Comparison of ENCODE assay signal across 8 mouse cellular contexts in the genomic region with DNA sequence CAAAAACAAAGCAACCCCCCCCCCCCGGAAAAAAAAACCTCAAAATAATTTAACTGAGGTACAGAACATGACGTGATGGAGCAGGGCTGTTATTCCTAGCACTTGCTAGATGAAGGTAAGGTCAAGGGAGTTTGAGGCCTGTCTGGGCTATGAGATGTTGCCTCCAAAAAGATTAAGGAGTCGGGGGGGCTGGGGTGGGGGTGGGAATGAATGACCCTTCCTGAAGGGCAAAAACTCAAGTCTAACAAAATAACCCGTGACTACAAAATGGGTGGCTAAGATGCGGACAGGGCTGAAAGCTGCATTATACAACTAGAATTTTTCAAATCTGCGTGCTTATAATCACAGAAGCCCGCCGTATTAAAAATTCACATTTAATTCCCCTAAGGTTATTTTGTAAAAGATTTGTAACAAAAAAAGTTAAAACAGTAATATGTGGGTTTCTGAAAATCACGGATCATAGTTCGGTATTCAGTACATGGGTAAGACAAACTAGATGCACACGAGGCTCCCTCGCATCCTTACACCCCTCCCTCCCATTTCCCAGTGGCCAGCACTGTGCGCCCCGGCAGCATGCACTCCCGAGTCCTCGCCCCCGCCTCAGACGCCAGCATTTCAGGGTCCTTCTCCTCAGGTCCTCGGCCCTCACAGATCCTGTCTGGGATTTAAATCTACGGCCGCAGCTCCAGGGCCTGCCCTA. TPM values are rescaled to one million over a fixed set of nuclear protein-coding genes. Genes with fewer than 3 reads are reported as not detected.
DNase-seq lines count a peak whose midpoint lies in the region; TF ChIP-seq lines count a peak whose summit lies in the region.

No protein-coding gene starts in this region.

- H3K27ac ChIP-seq in liver, adult 2 months (replicated peaks; ENCODE audit: insufficient read depth, low read depth, low read length): peak overlapping the region; percentile 56

- H3K79me2 ChIP-seq in liver, adult 2 months (ENCODE audit: control insufficient read depth, insufficient read depth, low read length): no peaks in the 10 kb centered on the region; the same call in 1 of the 2 replicates

- DNase-seq in liver, adult 2 months (ENCODE audit: extremely low read depth, low read depth, low spot score): no peak
- no peak for DNase-seq in liver
- peak; percentile 16 for DNase-seq in brain, adult 2 months (ENCODE audit: low read depth, low spot score)
- peak; percentile 55 for DNase-seq in induced T-regulatory cell, adult 2 months (ENCODE audit: low read depth)
- DNase-seq in naive thymus-derived CD4-positive, alpha-beta T cell, adult 2 months (ENCODE audit: low read depth): peak; percentile 33
- DNase-seq in adrenal gland, postnatal 14 days: no peak
- no peak for DNase-seq in thymus, postnatal 36 days
- DNase-seq in kidney, postnatal 25 days: no peak

- peaks cover 8% of the 10 kb centered on the region for H3K36me3 ChIP-seq in liver, adult 2 months (ENCODE audit: control insufficient read depth, insufficient read depth, low read length)

- H3K4me3 ChIP-seq in liver, adult 2 months (ENCODE audit: insufficient read depth, low read depth, low read length): peak overlapping the region; percentile 87

- TF ChIP-seq CTCF in liver, adult 2 months (IDR thresholded peaks at IDR 0.05; ENCODE audit: low read depth, low read length): no peak

- H3K4me1 ChIP-seq in liver, adult 2 months (ENCODE audit: control insufficient read depth, insufficient read depth, low read length): peaks cover 5% of the 10 kb centered on the region; the same call in 1 of the 2 replicates

- no peaks in the 10 kb centered on the region for H3K27me3 ChIP-seq in liver, adult 2 months (ENCODE audit: control insufficient read depth, insufficient read depth, low read length)

- H3K9ac ChIP-seq in liver, adult 2 months (ENCODE audit: low read depth, low read length): peak overlapping the region; percentile 87

- no peak for TF ChIP-seq POLR2A in liver, adult 2 months (IDR thresholded peaks at IDR 0.05; ENCODE audit: extremely low read depth, insufficient read depth, low read length)

- 4% methylated on average over 21 of the region's 21 CpGs for WGBS in liver, adult 2 months

RNA-seq across cellular contexts. Expression of gene Fkbp3, which starts 0.7 kb away (rescaled TPM):
- total RNA-seq in liver, adult 2 months (2014; rRNA removed): 30.6 and 41.1 TPM in 2 replicates
- polyA plus RNA-seq in liver, adult 2 months (2012; rRNA removed): 20.6 and 25.2 TPM in 2 replicates
- total RNA-seq in adrenal gland, postnatal 14 days (2021): 107 and 111 TPM in 2 replicates

RNA-seq across cellular contexts. Expression of gene Fancm, which starts 2.3 kb away (rescaled TPM):
- 3.4 and 3.8 TPM in 2 replicates for total RNA-seq in liver, adult 2 months (2014; rRNA removed)
- polyA plus RNA-seq in liver, adult 2 months (2012; rRNA removed): 0.65 and 0.70 TPM in 2 replicates
- total RNA-seq in adrenal gland, postnatal 14 days (2021): 11.6 and 13.4 TPM in 2 replicates

RNA-seq across cellular contexts. Expression of gene Prpf39, which starts 36.9 kb away (rescaled TPM):
- total RNA-seq in liver, adult 2 months (2014; rRNA removed): 26.5 and 26.7 TPM in 2 replicates
- 2.5 and 3.8 TPM in 2 replicates for polyA plus RNA-seq in liver, adult 2 months (2012; rRNA removed)
- 33.0 and 40.5 TPM in 2 replicates for total RNA-seq in adrenal gland, postnatal 14 days (2021)

Comparison
In these comparisons a context has a peak if more than half of its experiments do, and no peak if none do; other contexts are left out.
1. DNase-seq: peak in brain, adult 2 months (single experiment), induced T-regulatory cell, adult 2 months (single experiment) and naive thymus-derived CD4-positive, alpha-beta T cell, adult 2 months (single experiment); none in liver, adult 2 months (single experiment), liver (single experiment), adrenal gland, postnatal 14 days (single experiment), thymus, postnatal 36 days (0 of 2) and kidney, postnatal 25 days (0 of 2).